Mouse (Mus musculus) inflammation-experienced regulatory T-cells, adult 6 months (primary cell): Measurements from ENCODE around the gene Trappc3. TPM values are rescaled to one million over a fixed set of nuclear protein-coding genes. Genes with fewer than 3 reads are reported as not detected.

Source experiments
- ATAC-seq: one replicate; pipeline ENCODE4 v1.8.0; 2017
- polyA plus RNA-seq, 3 experiments: library from polyadenylated mRNA; unstranded; fragments of 100-300 nt; shearing (Covaris generic); gene quantifications; one replicate each; pipeline ENCODE4 v1.2.1; 2017

The Trappc3 gene
- polyA plus RNA-seq, 3 experiments from 2014 or later: 55.8 to 71.3 (median 70.8) TPM

- no peak for ATAC-seq
These were observed 10.4 kb upstream of the Trappc3 start for GRCm38 (mm10) chr4:126251655-126252254.

- no peak for ATAC-seq
These were observed 9.5 kb upstream of the Trappc3 start for GRCm38 (mm10) chr4:126252411-126253237.

- peak; percentile 20 for ATAC-seq
These were observed 8.4 kb upstream of the Trappc3 start for GRCm38 (mm10) chr4:126253637-126254272.

GRCm38 (mm10) chr4:126254315-126255112 is 7.6 kb upstream of the Trappc3 start:
- ATAC-seq: no peak

GRCm38 (mm10) chr4:126255113-126256001 is 6.8 kb upstream of the Trappc3 start:
- no peak for ATAC-seq

GRCm38 (mm10) chr4:126256131-126256791 is 5.9 kb upstream of the Trappc3 start, which contains the start of gene Map7d1:
Gene Map7d1, minus strand, starts transcription at chr4:126256343.
- peak; percentile 75 for ATAC-seq

- no peak for ATAC-seq
These were observed 4.9 kb upstream of the Trappc3 start for GRCm38 (mm10) chr4:126256967-126257881.

GRCm38 (mm10) chr4:126259063-126259462 is 3.1 kb upstream of the Trappc3 start:
- ATAC-seq: no peak

GRCm38 (mm10) chr4:126259523-126260160 is 2.5 kb upstream of the Trappc3 start:
- ATAC-seq: peak; percentile 54

- ATAC-seq: no peak
These were observed 1.5 kb upstream of the Trappc3 start for GRCm38 (mm10) chr4:126260520-126261201.

GRCm38 (mm10) chr4:126261266-126261665 is 859 bp upstream of the Trappc3 start:
- no peak for ATAC-seq

GRCm38 (mm10) chr4:126261675-126262074 is 450 bp upstream of the Trappc3 start:
- no peak for ATAC-seq

- no peak for ATAC-seq
These were observed 7.2 kb downstream of the Trappc3 start for GRCm38 (mm10) chr4:126269292-126269691.

- no peak for ATAC-seq
These were observed 11.6 kb downstream of the Trappc3 start for GRCm38 (mm10) chr4:126273753-126274152.

- ATAC-seq: no peak
These were observed 13.0 kb downstream of the Trappc3 start for GRCm38 (mm10) chr4:126275081-126275480.

GRCm38 (mm10) chr4:126275681-126276131 is 13.6 kb downstream of the Trappc3 start:
- ATAC-seq: no peak

GRCm38 (mm10) chr4:126277906-126278564 is 15.9 kb downstream of the Trappc3 start:
- peak; percentile 82 for ATAC-seq

- ATAC-seq: no peak
These were observed 16.4 kb downstream of the Trappc3 start for GRCm38 (mm10) chr4:126278565-126278915.
